Mouse (Mus musculus) B cell, adult 2 months (primary cell): ENCODE measurements around the gene Eme1.

Source experiments
- DNase-seq, 2 experiments: peaks; one replicate each; pipeline ENCODE4 v3.0.0; 2022

Gene Eme1

DNA sequence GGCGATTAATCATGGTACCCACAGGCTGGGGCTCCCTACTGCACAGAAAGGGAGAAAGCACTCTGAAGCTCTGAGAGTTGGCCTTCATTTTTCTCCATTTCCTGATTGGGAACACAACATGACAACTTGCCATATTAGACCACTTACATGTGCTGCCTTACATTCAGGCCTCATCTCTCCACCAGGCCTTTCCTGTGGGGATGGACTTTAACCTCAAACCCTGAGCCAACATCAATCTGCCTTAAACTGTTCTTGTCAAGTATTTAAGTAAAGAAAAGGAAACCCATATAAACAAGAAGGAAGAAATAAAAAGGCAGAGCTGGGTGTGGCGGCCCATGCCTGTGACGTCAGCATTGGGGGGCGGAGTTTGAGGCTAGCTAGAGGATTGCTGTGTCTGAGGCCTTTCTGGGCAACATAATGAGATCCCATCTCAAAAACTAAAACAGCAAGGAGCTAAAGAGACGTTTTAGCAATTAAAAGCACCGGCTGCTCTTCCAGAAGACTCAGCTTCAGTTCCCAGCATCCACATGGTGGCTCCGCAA is 57.4 kb downstream of the Eme1 start:
- peak; percentile 89 to 90 for DNase-seq
